Mouse (Mus musculus): ENCODE measurements at regions not wholly inside any gene's neighbourhood (a gene's known extent, or its start where the extent isn't known, plus 50 kb on each side); places are given as distances from the start of the nearest gene placed in this dataset.
"Not testable (repeated sequence)": the region's sequence is repeated elsewhere in the genome, so short reads cannot be mapped to it uniquely, and the experiment has no call there.

GRCm38 (mm10) chr15:24358398-24358797 lies 1055.2 kb downstream of the Basp1 start:
- DNase-seq (ENCODE audit: low spot score in 2 of 2) = no peak

GRCm38 (mm10) chr15:24348975-24349560 lies 1064.5 kb downstream of the Basp1 start:
- no peak for DNase-seq (ENCODE audit: low spot score in 2 of 2)

GRCm38 (mm10) chr15:24335876-24336275 lies 1077.7 kb downstream of the Basp1 start:
- not testable (repeated sequence) for DNase-seq (ENCODE audit: low spot score in 2 of 2)

GRCm38 (mm10) chr15:24303123-24303522 lies 1110.4 kb downstream of the Basp1 start:
- DNase-seq (ENCODE audit: low spot score in 2 of 2) = not testable (repeated sequence)

GRCm38 (mm10) chr15:24297236-24297635 lies 1116.3 kb downstream of the Basp1 start:
- DNase-seq (ENCODE audit: low spot score in 2 of 2) = no peak

GRCm38 (mm10) chr15:24296798-24297197 lies 1116.8 kb downstream of the Basp1 start:
- no peak for DNase-seq (ENCODE audit: low spot score in 2 of 2)

- DNase-seq (ENCODE audit: low spot score in 2 of 2) = no peak
These were observed 1138.5 kb downstream of the Basp1 start for GRCm38 (mm10) chr15:24275100-24275499.

- DNase-seq (ENCODE audit: low spot score in 2 of 2) = no peak
These were observed 1146.2 kb downstream of the Basp1 start for GRCm38 (mm10) chr15:24267360-24267759.

Measured in right cerebral cortex, postnatal 10 days (tissue).